Mouse (Mus musculus): Measurements from ENCODE around the gene Cldn15.
"Not testable (repeated sequence)": the region's sequence is repeated elsewhere in the genome, so short reads cannot be mapped to it uniquely, and the experiment has no call there.

Gene Cldn15

DNA sequence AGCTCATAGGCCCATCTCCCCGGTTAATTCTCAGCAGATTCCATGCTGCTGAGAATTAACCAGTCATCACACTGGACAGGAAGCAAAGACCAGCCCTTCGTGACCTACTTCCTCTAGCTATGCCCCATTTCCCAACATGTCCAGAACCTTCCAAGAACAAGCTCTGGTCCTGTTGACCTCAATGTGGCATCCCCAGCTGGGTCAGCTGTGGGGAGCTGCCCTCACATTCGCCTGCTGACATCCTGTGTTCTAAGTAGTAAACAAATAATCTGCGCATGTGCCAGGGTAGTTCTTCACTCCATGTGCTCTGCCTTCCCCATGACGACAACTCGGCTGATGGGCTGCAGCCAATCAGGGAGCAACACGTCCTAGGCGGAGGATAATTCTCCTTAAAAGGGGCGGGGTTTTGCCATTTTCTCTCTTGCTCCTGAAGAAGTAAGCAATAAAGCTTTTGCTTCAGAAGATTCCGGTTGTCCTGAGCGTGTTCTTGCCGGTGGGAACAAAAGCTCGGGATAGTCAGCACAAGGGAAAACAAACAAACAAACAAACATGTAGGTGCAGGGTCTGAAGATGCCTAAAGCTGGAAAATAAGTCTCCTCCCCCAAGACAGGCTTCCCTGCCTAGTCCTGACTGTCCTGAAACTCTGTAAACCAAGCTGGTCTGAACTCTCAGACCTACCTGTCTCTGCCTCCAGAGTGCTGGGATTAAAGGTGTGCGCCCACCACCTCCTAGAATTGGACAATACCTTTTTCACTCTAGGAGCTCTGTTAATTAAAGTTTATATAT lies 16.7 kb upstream of the Cldn15 start:
- DNase-seq (ENCODE audit: low spot score in 2 of 2) = not testable (repeated sequence)

DNA sequence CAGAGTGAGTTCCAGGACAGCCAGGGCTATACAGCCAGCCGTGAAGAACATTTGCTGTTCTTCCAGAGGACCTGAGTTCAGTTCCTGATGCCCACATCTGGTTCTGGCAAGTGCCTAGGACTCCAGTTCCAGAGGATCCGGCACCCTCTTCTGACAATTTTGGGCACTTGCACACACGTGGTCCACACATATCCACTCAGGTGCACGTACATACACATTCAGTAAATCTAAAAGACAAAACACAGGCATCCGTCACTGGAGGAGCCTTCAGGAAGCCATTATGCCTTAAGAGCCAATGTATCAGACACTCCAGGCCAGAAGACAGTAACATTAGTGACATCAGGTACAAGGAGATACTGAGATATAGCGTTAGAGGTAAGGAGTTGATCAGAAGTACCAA lies 15.9 kb upstream of the Cldn15 start:
- no peak for DNase-seq (ENCODE audit: low spot score in 2 of 2)

DNA sequence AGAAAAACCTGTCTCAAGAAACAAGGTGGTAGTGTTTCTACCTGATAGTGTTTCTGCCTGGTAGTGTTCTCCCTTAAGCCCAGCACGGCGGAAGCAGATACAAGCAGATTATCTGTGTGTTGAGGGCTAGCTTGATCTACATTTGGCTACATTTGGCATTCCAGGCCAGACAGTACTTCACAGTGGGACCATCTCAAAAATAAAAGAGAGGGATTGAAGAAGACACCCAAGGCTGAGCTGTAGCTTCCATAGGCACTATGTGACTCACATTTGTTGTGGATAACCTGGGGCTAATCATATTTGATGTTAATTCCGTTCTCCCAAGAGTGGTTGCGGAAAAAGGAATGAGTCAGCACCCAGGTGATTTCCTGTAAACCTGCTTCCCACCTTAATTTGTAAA lies 14.3 kb upstream of the Cldn15 start:
- no peak for DNase-seq (ENCODE audit: low spot score in 2 of 2)

DNA sequence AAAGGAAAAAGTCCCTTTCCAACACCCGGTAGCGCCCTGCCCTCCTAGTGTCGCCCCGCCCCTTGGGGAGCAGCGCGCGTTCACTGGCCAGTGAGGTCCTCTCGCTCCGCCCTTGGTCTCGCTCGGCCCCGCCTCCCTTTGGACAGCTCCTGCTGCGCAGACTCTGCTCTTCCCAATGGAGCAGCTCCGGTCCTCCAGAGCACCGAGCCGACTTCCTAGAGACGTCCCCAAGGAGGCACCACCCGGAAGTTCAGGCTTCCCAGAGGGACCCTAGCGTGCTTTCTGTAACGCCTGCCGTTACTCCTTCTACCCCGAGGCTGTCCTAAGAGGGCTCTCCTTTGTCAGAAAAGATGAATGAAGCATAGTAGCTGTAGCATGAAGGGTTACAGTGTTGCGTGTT lies 13.4 kb upstream of the Cldn15 start, which contains the start of gene Fis1:
Gene Fis1 (plus strand): TSS at position 261 of the 400 bp plus-strand sequence.
- DNase-seq (ENCODE audit: low spot score in 2 of 2) = peak; percentile 93 to 94

DNA sequence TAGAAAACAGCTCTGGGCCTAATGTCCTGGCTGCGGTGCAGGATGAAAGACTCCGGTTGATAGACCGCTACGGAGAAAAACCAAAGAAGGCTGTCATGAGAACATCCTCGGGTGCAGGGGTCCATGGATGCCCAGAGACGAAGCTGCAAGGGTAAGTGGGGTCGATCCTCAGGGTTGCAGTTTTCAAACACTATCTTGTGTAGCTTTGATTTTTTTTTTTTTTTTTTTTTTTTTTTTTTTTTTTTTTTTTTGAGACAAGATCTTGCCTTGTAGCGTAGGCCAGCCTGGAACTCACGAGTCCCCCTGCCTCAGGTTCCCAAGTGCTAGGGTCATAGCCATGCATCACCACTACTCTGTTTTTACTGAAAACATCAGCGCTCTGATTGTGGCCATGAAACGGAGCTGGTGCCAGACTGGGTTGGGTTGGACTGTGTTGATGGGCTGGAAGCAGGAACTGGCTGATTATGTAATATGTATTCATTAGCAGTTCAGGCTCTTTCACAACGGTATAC lies 12.9 kb upstream of the Cldn15 start:
- DNase-seq (ENCODE audit: low spot score in 2 of 2) = no peak

DNA sequence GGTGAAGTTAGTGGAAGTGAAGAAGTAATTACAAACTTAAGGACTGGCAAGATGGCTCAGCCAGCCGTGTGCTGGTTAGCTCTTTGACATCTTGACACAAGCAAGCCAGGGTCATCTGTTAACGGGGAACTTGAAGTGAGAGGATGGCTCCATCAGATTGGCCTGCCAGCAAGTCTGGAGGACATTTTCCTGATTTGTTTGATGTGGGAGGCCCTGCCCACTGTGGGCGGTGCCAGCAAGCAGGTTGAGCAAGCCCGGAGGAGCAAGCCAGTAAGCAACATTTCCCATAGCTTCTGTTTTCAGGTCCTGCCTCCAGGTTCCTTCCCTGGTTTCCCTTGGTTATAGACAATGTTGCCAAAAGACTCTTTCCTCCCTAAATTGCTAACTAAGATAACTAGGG lies 10.8 kb upstream of the Cldn15 start:
- DNase-seq (ENCODE audit: low spot score in 2 of 2) = no peak

DNA sequence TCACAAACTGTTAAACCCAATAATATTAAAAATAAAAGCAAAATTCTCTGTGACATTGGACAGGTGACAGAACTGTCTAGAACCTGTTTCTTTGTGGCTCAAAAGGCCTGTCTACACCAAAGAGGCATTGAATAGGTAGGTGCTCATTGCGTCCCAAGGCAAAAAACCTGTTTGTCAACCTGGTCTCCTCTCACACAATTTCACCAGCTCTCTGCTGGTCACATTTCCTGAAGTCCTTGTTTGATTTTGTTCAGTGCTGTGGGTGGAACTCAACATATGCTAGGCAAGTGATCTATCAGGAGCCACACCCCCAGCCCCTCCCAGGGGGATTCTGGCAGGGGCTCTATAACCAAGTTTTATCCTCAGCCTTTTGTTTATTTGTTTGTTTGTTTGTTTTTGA lies 9.2 kb upstream of the Cldn15 start:
- no peak for DNase-seq (ENCODE audit: low spot score in 2 of 2)

DNA sequence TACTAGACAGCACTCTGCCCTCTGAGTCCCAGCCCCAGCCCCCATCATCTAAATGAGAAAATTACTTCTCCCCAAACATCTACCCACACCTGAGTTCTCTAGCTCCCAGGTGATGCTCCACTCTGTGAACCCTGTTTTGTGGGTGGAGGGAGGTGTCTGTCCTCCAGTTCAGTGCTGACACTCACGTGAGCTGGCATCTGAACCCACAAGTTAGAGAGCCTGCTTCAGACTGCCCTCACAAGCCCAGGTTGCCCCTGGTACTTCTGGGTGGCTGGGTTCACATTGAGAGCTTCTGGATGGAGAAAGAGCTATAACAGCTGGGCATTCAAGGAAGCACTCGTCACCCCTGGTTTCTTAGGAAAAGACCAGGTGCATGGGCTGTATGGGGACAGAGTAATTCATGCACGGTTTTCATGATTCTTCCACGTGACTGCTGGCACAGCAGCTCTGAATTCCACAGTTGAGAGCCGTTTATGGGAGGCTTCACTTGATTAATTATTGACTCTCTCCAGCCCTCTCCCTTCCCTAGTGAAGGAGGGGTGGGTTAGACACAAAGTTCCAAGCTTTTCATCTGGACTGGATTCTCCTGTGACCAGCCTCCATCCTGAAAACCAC lies 7.3 kb upstream of the Cldn15 start:
- no peak for DNase-seq (ENCODE audit: low spot score in 2 of 2)

DNA sequence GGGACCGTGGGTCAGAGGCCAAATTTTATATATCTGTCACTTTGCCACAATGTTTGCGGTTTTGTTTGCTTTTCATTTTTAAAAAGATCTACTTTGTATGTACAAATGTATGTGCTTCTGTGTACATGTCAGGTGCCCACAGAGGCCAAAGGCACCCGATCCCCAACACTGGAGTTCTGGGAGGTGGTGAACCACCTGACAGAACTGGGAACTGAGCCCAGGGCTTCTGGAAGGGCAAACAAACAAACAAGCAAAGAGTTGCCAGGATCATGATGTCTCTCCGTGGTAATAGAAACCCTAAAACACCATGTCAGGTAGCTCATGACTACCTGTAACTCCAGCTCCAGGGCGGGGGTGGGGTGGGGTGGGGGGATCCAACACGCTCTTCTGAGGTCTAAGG lies 6.4 kb upstream of the Cldn15 start:
- no peak for DNase-seq (ENCODE audit: low spot score in 2 of 2)

DNA sequence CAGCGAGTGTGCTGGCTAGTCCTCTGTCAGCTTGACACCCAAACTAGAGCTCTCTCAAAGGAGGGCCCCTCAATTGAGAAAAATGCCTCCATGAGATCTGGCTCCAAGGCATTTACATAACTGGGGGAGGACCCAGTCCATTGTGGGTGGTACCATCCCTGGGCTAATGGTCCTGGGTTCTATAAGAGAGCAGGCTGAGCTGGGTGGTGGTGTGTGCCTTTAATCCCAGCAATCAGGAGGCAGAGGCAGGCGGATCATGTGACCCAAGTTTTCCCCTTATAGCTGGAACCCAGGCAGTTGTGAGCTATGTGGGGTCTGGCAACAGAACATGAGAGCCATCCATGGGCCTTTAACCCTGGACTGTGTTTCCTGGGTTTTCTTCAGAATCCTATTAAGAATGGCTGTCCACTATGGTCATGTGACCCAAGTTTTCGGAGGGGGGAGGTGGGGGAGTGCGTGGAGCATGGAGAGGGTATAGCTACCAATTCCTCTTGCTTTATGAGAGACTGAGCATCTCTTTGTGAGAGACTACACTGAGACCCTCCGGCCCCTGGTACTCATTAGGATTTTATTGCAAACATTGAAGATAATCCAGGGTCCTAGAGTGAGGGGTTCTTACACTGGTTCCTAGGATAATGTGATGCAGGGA lies 5.0 kb upstream of the Cldn15 start:
- no peak for DNase-seq (ENCODE audit: low spot score in 2 of 2)

DNA sequence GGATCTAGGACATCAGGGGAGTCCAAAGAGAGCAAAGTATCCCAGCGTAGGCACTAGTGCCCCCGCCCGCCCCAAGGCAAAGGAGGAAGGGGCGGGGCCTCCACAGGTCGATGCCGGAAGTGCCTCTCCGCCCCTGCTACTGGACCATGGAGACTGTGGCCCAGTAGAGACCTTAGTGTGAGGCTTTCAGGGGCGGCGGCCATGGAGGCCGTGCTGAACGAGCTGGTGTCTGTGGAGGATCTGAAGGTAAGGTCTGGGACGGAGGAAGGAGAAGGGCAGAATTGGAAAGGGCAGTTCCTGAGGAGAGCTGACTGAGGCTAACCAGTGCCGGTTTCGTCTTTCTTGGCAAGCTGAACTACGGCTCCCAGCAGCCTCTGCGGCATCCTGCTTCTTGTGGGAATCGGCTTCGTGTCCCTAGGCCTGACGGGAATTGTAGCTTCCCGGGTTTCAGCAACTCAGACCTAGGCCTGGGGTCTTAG lies 4.4 kb upstream of the Cldn15 start:
- DNase-seq (ENCODE audit: low spot score in 2 of 2) = peak; percentile 84 to 94

DNA sequence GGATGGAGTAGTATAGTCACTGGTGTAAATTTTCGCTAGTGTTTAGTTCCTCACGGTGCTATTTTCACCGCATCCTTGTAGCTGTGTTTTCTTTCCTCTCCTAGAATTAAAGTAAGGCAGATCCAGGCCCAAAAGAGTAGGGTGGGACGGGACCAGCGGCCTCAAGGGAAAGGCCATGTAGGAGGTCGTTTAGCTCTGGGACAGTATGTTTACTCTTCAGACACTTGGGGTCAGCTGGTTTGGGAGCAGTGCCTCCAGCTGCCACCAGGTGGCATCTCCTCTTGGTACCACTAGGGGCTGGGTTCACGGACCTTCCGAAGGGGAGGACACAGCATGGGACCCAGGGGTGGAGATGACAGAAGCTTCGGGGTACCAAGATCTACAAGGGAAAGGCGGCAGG lies 3.9 kb upstream of the Cldn15 start:
- peak; percentile 54 to 77 for DNase-seq (ENCODE audit: low spot score in 2 of 2)

DNA sequence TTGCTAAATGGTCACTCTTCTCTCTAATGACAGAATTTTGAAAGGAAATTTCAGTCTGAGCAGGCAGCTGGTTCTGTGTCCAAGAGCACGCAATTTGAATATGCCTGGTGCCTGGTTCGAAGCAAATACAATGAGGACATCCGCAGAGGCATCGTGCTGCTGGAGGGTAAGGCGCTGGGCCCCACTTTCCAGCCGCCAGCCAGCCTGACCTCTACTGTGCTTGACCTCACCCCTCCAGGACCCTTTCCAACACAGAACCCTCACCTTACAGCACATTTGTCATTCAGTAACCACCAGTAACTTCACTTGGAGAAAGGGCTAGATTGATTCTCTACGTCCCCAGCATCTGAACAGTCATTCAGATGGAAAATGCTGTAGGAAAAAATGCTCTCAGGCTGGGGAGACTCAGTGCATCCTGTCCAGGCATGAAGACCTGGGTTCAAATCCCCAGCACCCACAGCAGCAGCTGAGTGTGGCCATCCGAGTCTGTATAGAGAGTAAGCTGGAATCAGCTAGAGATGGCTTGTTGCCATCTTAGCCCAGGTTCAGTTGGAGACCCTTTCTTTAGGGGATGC lies 3.4 kb upstream of the Cldn15 start:
- no peak for DNase-seq (ENCODE audit: low spot score in 2 of 2)

DNA sequence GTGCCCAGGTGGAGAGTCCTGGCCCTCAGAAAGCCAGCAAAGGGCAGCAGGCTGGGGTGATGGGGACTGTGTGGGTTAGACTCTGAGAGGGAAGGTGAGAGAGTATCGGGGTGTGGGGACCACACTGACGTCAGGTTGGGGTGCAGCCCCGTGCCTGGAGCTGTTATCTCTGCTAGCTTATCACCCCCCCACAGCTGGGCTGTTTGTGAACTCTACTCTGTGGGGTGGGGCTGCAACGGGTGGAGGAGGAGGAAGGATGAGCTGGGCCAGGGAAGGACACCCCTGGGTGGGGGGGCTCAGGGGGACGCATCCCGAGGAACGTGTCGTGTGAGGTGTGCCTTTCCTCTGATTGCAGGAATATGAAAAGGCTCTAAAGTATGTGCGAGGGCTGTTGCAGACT lies 1.2 kb upstream of the Cldn15 start:
- DNase-seq (ENCODE audit: low spot score in 2 of 2) = no peak

DNA sequence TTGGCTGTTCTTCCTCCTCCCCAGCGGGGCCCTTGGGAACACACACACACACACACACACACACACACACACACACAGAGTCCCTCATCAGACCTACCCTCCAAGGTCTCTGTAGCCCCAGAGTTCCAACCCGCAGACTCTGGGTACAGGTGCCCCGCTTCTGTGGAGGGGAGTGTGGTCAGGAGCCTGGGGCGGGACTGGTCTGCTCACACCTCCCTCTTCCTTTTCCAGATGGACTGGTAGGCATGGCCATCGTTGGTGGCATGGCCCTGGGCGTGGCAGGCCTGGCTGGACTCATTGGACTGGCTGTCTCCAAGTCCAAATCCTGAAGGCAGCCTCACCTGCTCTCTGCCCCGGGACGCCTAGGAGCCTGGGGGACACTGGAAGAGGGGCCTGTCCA lies 730 bp upstream of the Cldn15 start:
- no peak for DNase-seq (ENCODE audit: low spot score in 2 of 2)

DNA sequence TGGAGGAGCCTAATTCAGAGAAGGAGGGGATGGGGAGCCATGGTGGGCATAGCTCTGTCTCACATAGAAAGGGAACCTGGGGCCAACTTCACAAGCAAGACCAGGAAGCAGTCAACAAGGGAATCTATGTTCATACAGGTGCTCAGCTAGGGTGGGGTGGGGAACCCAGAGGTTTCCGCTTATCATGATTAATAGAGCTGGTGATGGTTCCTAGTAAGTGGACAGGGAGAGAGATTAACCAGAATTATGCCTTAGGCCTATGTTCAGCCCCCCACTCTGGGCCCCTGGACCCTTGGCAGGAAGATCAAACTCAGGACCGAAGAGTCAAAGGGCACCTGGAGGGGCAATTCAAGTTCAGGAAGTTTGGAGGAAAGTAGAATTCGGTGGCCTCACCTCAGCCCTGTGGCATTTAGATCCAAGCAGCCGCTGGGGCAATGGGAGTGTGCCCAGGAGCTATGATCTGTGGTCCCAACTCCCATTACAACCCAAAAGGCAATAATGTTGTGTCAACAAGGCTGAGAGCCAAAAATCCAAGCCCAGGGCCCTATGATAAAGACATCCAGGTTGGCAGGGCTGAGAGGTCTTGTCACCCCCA lies 542 bp downstream of the Cldn15 start:
- DNase-seq (ENCODE audit: low spot score in 2 of 2) = no peak

DNA sequence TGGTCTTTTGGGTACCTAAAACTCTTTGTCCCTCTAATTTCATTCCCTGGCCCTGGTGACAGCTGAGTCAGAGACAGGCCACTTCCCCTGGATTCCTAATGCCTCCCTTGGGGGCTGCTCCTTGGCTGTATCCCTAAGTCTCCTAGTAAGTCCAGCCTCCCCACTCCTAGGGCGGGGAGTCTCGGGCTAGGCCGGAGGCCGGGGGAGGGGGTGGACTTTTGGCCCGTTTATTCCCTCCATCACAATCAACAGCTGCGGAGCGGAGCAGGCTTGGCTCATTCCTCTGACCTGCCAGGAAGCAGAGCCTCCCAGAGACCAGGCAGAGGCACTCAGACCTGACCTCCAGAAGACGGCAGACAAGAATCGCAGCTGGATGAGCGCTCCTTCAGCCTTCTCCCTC lies 1.2 kb downstream of the Cldn15 start:
- peak in 1 of 2 experiments; percentile 48 for DNase-seq (ENCODE audit: low spot score in 2 of 2)

DNA sequence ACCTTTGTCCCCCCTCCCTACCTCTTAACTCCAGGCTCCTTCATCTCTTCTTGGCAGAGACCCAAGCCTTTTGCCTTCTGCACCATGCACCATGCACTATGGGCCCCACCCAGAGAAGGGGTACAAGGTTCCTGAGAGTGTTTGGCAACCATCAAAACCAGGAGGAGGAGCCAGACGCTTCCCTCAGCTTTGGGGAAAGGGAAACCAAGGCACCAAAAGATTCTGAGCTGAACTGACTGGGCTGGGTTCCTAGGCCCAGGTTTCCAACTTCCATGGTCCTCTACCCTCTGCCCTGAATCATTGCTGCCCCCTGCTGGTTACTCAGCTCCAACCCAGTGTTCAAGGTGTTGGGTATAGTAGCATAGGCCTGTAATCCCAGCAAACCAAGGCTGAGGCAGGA lies 4.3 kb downstream of the Cldn15 start:
- no peak for DNase-seq (ENCODE audit: low spot score in 2 of 2)

DNA sequence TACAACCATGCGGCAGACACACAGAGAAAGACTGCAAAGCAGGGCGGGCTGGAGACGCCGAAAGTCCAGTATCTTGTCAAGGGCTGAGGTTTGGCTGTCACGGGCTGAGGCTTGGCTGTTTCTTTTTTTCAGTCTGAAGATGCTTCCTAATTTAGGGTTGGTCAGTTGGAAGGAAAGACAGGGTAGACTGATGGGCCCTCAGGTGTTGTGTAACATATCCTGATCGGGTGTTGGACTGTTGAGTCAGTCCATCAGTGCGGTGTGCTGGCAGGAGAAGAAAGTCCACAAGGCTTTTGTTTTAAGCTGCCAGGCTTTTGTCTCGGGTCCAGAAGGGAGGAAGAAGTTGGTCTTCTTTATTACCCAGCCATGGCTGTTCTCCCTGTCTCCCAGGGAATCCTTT lies 7.3 kb downstream of the Cldn15 start:
- DNase-seq (ENCODE audit: low spot score in 2 of 2) = no peak

DNA sequence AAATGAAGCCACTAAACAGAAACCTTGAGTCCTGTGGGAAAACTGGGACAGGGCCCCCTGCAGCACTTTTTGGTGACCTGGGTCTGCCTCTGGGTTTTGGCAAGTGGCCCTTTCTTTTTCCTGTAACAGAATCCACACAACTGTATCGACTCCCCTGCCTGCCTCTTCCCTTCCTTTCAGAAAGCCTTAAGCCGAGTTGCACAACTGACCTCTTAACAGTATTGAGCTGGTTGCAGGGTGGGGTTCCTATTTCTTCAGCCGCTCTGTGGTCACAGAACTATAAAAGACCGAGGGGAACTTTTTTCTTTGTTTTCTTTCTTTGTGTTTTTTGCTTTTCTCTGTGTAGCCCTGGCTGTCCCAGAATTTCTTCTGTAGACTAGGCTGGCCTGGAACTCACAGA lies 11.4 kb downstream of the Cldn15 start:
- no peak for DNase-seq (ENCODE audit: low spot score in 2 of 2)

DNA sequence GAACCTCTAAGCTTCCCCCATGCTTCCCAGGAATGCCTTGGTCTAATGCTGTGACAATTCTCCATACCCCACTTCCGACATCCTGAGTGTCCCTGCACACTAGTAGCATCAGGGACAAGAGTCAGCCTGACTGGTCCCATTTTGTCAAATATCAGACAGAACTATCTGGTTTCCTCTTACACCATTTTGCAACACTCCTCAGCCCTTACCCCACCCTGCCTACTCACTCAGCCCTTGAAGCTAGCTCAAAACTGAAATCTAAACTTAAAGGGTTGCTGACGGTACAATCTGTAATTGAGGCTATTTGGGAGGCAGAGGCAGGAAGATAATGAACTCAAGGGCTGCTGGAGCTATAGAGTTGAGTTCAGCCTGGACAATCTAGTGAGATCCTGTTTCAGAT lies 13.3 kb downstream of the Cldn15 start:
- no peak for DNase-seq (ENCODE audit: low spot score in 2 of 2)

DNA sequence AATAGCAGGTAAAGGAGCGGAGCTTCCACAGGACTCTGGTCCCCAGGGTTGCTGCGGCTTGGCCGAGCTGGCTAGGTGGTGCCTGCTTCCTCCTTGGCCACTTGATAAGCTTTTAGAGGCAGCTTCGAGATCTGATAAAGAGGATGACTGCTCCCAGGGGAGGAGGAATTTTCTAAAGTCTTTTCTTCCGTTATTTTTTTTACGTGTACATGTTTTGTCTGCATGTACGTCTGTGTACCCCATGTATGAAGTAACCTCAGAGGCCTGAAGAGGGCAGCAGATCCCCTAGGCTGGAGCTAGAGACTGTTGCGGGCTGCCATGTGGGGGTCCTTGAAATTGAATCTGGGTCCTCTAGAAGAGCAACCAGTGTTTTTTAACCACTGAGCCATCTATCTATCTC lies 14.6 kb downstream of the Cldn15 start:
- DNase-seq (ENCODE audit: low spot score in 2 of 2) = no peak
